Mouse (Mus musculus) left cerebral cortex, adult 9 months (tissue): ENCODE measurements around the gene Gramd1a.
A peak's percentile ranks its signal among the peaks of the same experiment; 100 is the strongest.

Experiments used
- DNase-seq, 2 experiments: peaks; one replicate each; pipeline ENCODE4 v3.0.0; 2022; ENCODE audit warnings: low spot score in 2 of 2

Gene Gramd1a

GRCm38 (mm10) chr7:31151301-31152241, 4.1 kb downstream of the Gramd1a start:
- no peak for DNase-seq

- peak; percentile 67 to 84 for DNase-seq
Measured at GRCm38 (mm10) chr7:31150566-31151300, 5.0 kb downstream of the Gramd1a start.

- DNase-seq = peak in 1 of 2 experiments; percentile 55
Measured at GRCm38 (mm10) chr7:31149751-31150565, 5.7 kb downstream of the Gramd1a start.

GRCm38 (mm10) chr7:31149271-31149670, 6.4 kb downstream of the Gramd1a start:
- DNase-seq = no peak

GRCm38 (mm10) chr7:31148756-31149155, 6.9 kb downstream of the Gramd1a start:
- peak in 1 of 2 experiments; percentile 38 for DNase-seq

GRCm38 (mm10) chr7:31148086-31148485, 7.6 kb downstream of the Gramd1a start:
- DNase-seq = no peak

GRCm38 (mm10) chr7:31145596-31146160, 10.0 kb downstream of the Gramd1a start:
- DNase-seq = no peak

- DNase-seq = no peak
Measured at GRCm38 (mm10) chr7:31144886-31145285, 10.8 kb downstream of the Gramd1a start.

GRCm38 (mm10) chr7:31140941-31141340, 14.8 kb downstream of the Gramd1a start:
- DNase-seq = no peak

GRCm38 (mm10) chr7:31140302-31140701, 15.4 kb downstream of the Gramd1a start:
- no peak for DNase-seq

- peak in 1 of 2 experiments; percentile 73 for DNase-seq
Measured at GRCm38 (mm10) chr7:31139765-31140164, 15.9 kb downstream of the Gramd1a start.

- no peak for DNase-seq
Measured at GRCm38 (mm10) chr7:31135717-31136116, 20.0 kb downstream of the Gramd1a start.

- no peak for DNase-seq
Measured at GRCm38 (mm10) chr7:31131866-31132265, 23.8 kb downstream of the Gramd1a start.

- peak in 1 of 2 experiments; percentile 63 for DNase-seq
Measured at GRCm38 (mm10) chr7:31130841-31131240, 24.9 kb downstream of the Gramd1a start.

- no peak for DNase-seq
Measured at GRCm38 (mm10) chr7:31130197-31130596, 25.5 kb downstream of the Gramd1a start.

GRCm38 (mm10) chr7:31128157-31128705, 27.5 kb downstream of the Gramd1a start:
- no peak for DNase-seq

GRCm38 (mm10) chr7:31126851-31127724, 28.6 kb downstream of the Gramd1a start, which contains the start of gene Scn1b:
TSS of gene Scn1b (minus strand) at chr7:31127003.
- peak in 1 of 2 experiments; percentile 71 for DNase-seq

- DNase-seq = peak in 1 of 2 experiments; percentile 64
Measured at GRCm38 (mm10) chr7:31126211-31126751, 29.4 kb downstream of the Gramd1a start.

GRCm38 (mm10) chr7:31125116-31125515, 30.6 kb downstream of the Gramd1a start:
- DNase-seq = no peak

GRCm38 (mm10) chr7:31124381-31124780, 31.3 kb downstream of the Gramd1a start:
- no peak for DNase-seq
